Mouse (Mus musculus) layer of hippocampus, postnatal 14 days (tissue): Measurements from ENCODE around the gene Chrdl2. TPM values are rescaled to one million over a fixed set of nuclear protein-coding genes. Genes with fewer than 3 reads are reported as not detected.
A peak's percentile ranks its signal among the peaks of the same experiment; 100 is the strongest.
"Not testable (repeated sequence)": the region's sequence is repeated elsewhere in the genome, so short reads cannot be mapped to it uniquely, and the experiment has no call there.

ENCODE experiments used
- DNase-seq, 2 experiments: peaks; one replicate each; pipeline ENCODE4 v3.0.0; 2021 to 2022; ENCODE audit warnings: low spot score in 2 of 2, mixed read lengths in 1 of 2
- long read RNA-seq, 2 experiments: library from polyadenylated mRNA; stranded (forward); transcript quantifications; one replicate each; pipeline ENCODE4 v2.0.0; 2021
- total RNA-seq, 2 experiments: library from RNA; stranded (reverse); gene quantifications; 2 replicates each; pipeline ENCODE4 v1.2.3; 2021

The Chrdl2 gene
- under 1 TPM in 1 of 2 experiments, not detected in 1; 0.29 TPM for total RNA-seq
- long read RNA-seq, experiment 1 = 0 reads
- long read RNA-seq, experiment 2 = 0 reads

- peak; percentile 23 to 34 for DNase-seq
Observed at GRCm38 (mm10) chr7:100005790-100006189, at the start of gene Chrdl2. Gene Chrdl2, plus strand, starts transcription at chr7:100006172.

GRCm38 (mm10) chr7:99957226-99957965 lies 48.6 kb upstream of the Chrdl2 start:
- DNase-seq = no peak

- DNase-seq = not testable (repeated sequence)
Observed at GRCm38 (mm10) chr7:99960571-99960970, 45.4 kb upstream of the Chrdl2 start.

GRCm38 (mm10) chr7:99961518-99961917 lies 44.5 kb upstream of the Chrdl2 start:
- DNase-seq = no peak

- DNase-seq = no peak
Observed at GRCm38 (mm10) chr7:99962536-99963236, 43.3 kb upstream of the Chrdl2 start.

GRCm38 (mm10) chr7:99963237-99963860 lies 42.6 kb upstream of the Chrdl2 start:
- no peak for DNase-seq

- DNase-seq = no peak
Observed at GRCm38 (mm10) chr7:99965020-99965841, 40.7 kb upstream of the Chrdl2 start.

GRCm38 (mm10) chr7:99966011-99966721 lies 39.8 kb upstream of the Chrdl2 start:
- DNase-seq = no peak

- DNase-seq = no peak
Observed at GRCm38 (mm10) chr7:99969151-99969550, 36.8 kb upstream of the Chrdl2 start.

GRCm38 (mm10) chr7:99971926-99972325 lies 34.0 kb upstream of the Chrdl2 start:
- DNase-seq = no peak

GRCm38 (mm10) chr7:99972912-99973311 lies 33.1 kb upstream of the Chrdl2 start:
- DNase-seq = not testable (repeated sequence)

- DNase-seq = no peak
Observed at GRCm38 (mm10) chr7:99974208-99974970, 31.6 kb upstream of the Chrdl2 start.

GRCm38 (mm10) chr7:99975819-99976575 lies 30.0 kb upstream of the Chrdl2 start:
- DNase-seq = no peak

GRCm38 (mm10) chr7:99978041-99978440 lies 27.9 kb upstream of the Chrdl2 start:
- no peak for DNase-seq

GRCm38 (mm10) chr7:99979081-99979480 lies 26.9 kb upstream of the Chrdl2 start:
- DNase-seq = no peak

GRCm38 (mm10) chr7:99979546-99980131 lies 26.3 kb upstream of the Chrdl2 start:
- DNase-seq = no peak

GRCm38 (mm10) chr7:99980132-99980591 lies 25.8 kb upstream of the Chrdl2 start, which contains the start of gene Rnf169:
Gene Rnf169, minus strand, starts transcription at chr7:99980448.
- peak; percentile 87 to 94 for DNase-seq

GRCm38 (mm10) chr7:99981311-99981710 lies 24.7 kb upstream of the Chrdl2 start:
- DNase-seq = peak in 1 of 2 experiments; percentile 71
